15 mouse cellular contexts compared by ENCODE assay signal in genomic region chr4:81673398-81674265, GRCm38 (mm10).
DNase-seq lines count a peak whose midpoint lies in the region; ATAC-seq lines count a peak whose summit lies in the region.
"Had no signal": no experiment of that assay in that cellular context is flagged by ENCODE, and none has a peak within 500 bp of the region (broad histone marks: within the 10 kb centered on the region; RNA-seq: fewer than 3 reads in every experiment).

No protein-coding gene starts in this region.

- peak; percentile 68 for ATAC-seq in liver, embryonic 13.5 days (ENCODE audit: low read depth)
- ATAC-seq: forebrain, embryonic 16.5 days had no signal

- 43% methylated on average over 4 of the region's 4 CpGs for WGBS in liver, embryonic 13.5 days (ENCODE audit: insufficient replicate concordance)

- H3K4me1 ChIP-seq in liver, embryonic 13.5 days (replicated peaks) = no peaks in the 10 kb centered on the region

- H3K36me3 ChIP-seq in liver, embryonic 13.5 days = no peaks in the 10 kb centered on the region
- H3K36me3 ChIP-seq: hindbrain, embryonic 13.5 days; limb, embryonic 13.5 days had no signal

- no peaks in the 10 kb centered on the region for H3K9me3 ChIP-seq in liver, embryonic 13.5 days (replicated peaks)
- H3K9me3 ChIP-seq: hindbrain, embryonic 13.5 days; limb, embryonic 13.5 days had no signal

- no peak overlapping the region for H3K9ac ChIP-seq in liver, embryonic 13.5 days
- H3K9ac ChIP-seq: hindbrain, embryonic 13.5 days; limb, embryonic 13.5 days had no signal

- DNase-seq in kidney, postnatal 10 days = peak; percentile 16
- DNase-seq in kidney, postnatal 36 days = no peak
- peak; percentile 33 for DNase-seq in lung, postnatal 10 days
- DNase-seq in lung, postnatal 4 days = no peak
- no peak for DNase-seq in liver, embryonic 13.5 days
- peak; percentile 41 for DNase-seq in yolk sac, embryonic 10.5 days (ENCODE audit: low spot score)
- DNase-seq in embryo, embryonic 11 days = no peak
- DNase-seq: adrenal gland, adult 2 months; cerebellum, adult 11 months; cerebellum, postnatal 36 days; kidney, postnatal 14 days; thymus, postnatal 36 days had no signal

- no peak overlapping the region for H3K4me3 ChIP-seq in liver, embryonic 13.5 days (replicated peaks)
- H3K4me3 ChIP-seq: hindbrain, embryonic 13.5 days; limb, embryonic 13.5 days had no signal

- H3K27ac ChIP-seq in liver, embryonic 13.5 days = no peak overlapping the region; the same call in 1 of the 2 replicates
- H3K27ac ChIP-seq: hindbrain, embryonic 13.5 days; limb, embryonic 13.5 days had no signal

- no peak overlapping the region for H3K4me2 ChIP-seq in liver, embryonic 13.5 days
- H3K4me2 ChIP-seq: hindbrain, embryonic 13.5 days; limb, embryonic 13.5 days had no signal

- H3K27me3 ChIP-seq in liver, embryonic 13.5 days = no peaks in the 10 kb centered on the region
- H3K27me3 ChIP-seq: hindbrain, embryonic 13.5 days; limb, embryonic 13.5 days had no signal

Comparison
In these comparisons a context has a peak if more than half of its experiments do, and no peak if none do; other contexts are left out.
1. DNase-seq: peak in kidney, postnatal 10 days (single experiment), lung, postnatal 10 days (single experiment) and yolk sac, embryonic 10.5 days (single experiment); none in kidney, postnatal 36 days (0 of 2), lung, postnatal 4 days (0 of 2), liver, embryonic 13.5 days (single experiment) and embryo, embryonic 11 days (single experiment).